Mouse (Mus musculus) limb, embryonic 15.5 days (tissue): ENCODE results near the gene Retnla. TPM values are rescaled to one million over a fixed set of nuclear protein-coding genes. Genes with fewer than 3 reads are reported as not detected.

Experiments
- ATAC-seq: fragments of 200-750 bp; cut with Nextera tagmentation; 2 replicates; pipeline ENCODE4 v1.8.0; 2017; ENCODE audit warnings: low read depth, moderate TSS enrichment; ENCODE audit not compliant: insufficient number of reproducible peaks, low FRiP score, low TSS enrichment
- H3K27ac ChIP-seq: fragments of 300-500 bp; sonication (generic); 2 replicates; pipeline ENCODE4 v1.5.1; 2015; ENCODE audit warnings: moderate library complexity, mild to moderate bottlenecking, inconsistent platforms
- H3K27me3 ChIP-seq: fragments of 300-500 bp; sonication (generic); 2 replicates; pipeline ENCODE4 v1.6.1; 2015; ENCODE audit warnings: inconsistent platforms
- H3K36me3 ChIP-seq: fragments of 300-500 bp; sonication (generic); 2 replicates; pipeline ENCODE4 v1.6.1; 2015; ENCODE audit warnings: inconsistent platforms
- H3K4me1 ChIP-seq: fragments of 300-500 bp; sonication (generic); 2 replicates; pipeline ENCODE4 v1.6.1; 2015; ENCODE audit warnings: inconsistent platforms
- H3K4me2 ChIP-seq: fragments of 300-500 bp; sonication (generic); 2 replicates; pipeline ENCODE4 v1.6.1; 2015; ENCODE audit warnings: mild to moderate bottlenecking, inconsistent platforms
- H3K4me3 ChIP-seq: fragments of 300-500 bp; sonication (generic); 2 replicates; pipeline ENCODE4 v1.5.1; 2015; ENCODE audit warnings: mild to moderate bottlenecking, inconsistent platforms
- H3K9ac ChIP-seq: fragments of 300-500 bp; sonication (generic); 2 replicates; pipeline ENCODE4 v1.6.1; 2015; ENCODE audit warnings: inconsistent platforms
- H3K9me3 ChIP-seq: fragments of 300-500 bp; sonication (generic); 2 replicates; pipeline ENCODE4 v1.6.1; 2016; ENCODE audit warnings: inconsistent platforms
- WGBS: fragments of 180-500 bp; shearing (Covaris S2); methylation state at CpG from one replicate; pipeline ENCODE4 v1.1.7; 2015; 5-methylcytosine and 5-hydroxymethylcytosine counted together
- polyA plus RNA-seq: library from polyadenylated mRNA; unstranded; fragments of >200 nt; fragmentation: Nextera tagmentation; extraction: Ambion mirVana; gene quantifications from 2 replicates; pipeline ENCODE4 v1.2.1, GENCODE M21; 2015

Retnla gene
- not detected in 2 replicates for polyA plus RNA-seq

DNA sequence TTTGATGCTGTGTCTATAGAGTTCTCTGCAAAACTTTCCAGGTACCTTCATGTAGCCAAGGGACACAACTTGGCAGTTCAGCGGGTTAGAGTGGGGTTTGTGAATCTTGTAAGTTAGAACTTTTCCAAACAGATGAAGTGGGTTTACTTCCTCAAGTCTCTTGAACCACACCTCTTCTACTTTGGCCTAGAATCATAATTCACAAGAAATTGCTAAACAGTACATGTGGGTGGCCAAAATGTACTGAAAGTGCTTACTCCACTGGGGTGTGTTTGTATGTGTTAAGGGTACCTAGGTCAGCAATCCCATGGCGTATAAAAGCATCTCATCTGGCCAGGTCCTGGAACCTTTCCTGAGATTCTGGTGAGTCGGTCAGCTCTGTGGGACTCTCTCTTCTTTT, at the start of gene Retnla:
Gene Retnla, plus strand, starts transcription at position 286 of the 400 bp plus-strand sequence.
- Histone ChIP-seq H3K27me3 (no peaks in the 10 kb centered on the region), H3K9me3 (no peaks in the 10 kb centered on the region), H3K4me1 (no peaks in the 10 kb centered on the region), H3K27ac (no peak within 1 kb of the TSS), H3K9ac (no peak within 1 kb of the TSS), H3K36me3 (no peaks in the 10 kb centered on the region), H3K4me3 (no peak within 1 kb of the TSS), H3K4me2 (no peak within 1 kb of the TSS)
- no peak for ATAC-seq
- WGBS, result 72% methylated on average over 3 of the region's 3 CpGs

DNA sequence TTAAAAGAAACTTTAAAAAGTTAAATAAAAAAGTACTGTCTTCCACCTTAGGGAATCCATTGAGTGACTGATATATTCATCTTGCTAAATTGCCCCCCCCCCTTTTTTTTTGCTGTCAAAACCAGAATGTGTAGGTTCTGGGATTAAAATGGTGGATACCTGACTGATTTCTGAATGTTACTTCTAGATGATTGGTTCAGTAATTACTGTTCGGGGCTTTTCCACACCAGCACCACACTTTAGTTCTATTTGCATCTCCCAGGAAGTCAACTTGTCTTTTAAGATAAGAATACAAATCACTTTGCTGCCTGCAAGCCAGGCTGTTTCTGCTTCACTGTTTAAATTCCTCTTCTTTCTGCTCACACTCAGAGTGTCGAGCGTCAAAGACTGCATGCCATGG, 44.1 kb upstream of the Retnla start:
- no peak for ATAC-seq
- Histone ChIP-seq H3K4me2 (no peak overlapping the region), H3K9me3 (no peaks in the 10 kb centered on the region), H3K36me3 (no peaks in the 10 kb centered on the region), H3K4me1 (no peaks in the 10 kb centered on the region), H3K9ac (no peak overlapping the region), H3K4me3 (no peak overlapping the region), H3K27ac (no peak overlapping the region), H3K27me3 (no peaks in the 10 kb centered on the region)
- 79% methylated on average over 3 of the region's 3 CpGs for WGBS

DNA sequence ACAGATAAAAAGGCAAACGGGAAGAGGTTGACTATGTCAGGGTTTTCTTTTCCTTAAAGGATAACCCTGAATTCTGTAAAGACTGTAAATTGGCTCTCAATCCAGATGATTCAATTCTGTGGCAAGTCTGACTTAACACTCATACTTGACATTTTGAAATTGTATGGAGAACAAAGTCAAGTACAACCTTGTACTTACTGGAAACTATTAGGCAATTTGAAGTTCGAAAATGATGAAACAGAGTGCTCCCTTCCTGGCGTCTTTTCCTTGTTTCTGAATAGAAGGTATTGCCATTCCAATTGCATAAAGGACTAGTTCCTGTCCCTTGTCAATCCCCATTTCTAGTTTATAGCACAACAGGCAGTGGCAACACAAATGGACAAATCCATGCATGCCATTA, 42.9 kb upstream of the Retnla start:
- Histone ChIP-seq H3K4me2 (no peak overlapping the region), H3K36me3 (no peaks in the 10 kb centered on the region), H3K27me3 (no peaks in the 10 kb centered on the region), H3K9me3 (no peaks in the 10 kb centered on the region), H3K27ac (no peak overlapping the region), H3K9ac (no peak overlapping the region), H3K4me3 (no peak overlapping the region), H3K4me1 (no peaks in the 10 kb centered on the region)
- 92% methylated on average over 3 of the region's 3 CpGs for WGBS
- no peak for ATAC-seq

DNA sequence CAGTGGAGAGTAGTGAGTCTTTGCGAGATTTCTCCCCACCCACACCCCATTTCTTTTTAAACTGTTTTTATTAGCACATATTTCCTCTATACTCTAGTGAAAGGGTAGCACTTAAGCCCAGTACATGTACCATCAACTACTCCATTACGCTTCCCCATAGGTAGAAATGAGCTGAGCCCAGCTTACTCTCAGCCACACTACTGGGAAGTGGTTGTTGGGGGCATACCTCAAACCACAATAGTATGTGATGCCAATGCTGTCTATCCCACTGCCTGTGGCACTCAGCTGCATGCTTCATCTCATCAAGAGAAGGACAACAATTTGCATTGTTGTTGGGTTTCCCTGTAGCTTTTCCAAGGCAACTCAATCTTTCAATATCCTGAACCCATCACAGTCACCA, 41.4 kb upstream of the Retnla start:
- Histone ChIP-seq H3K27me3 (no peaks in the 10 kb centered on the region), H3K9ac (no peak overlapping the region), H3K36me3 (no peaks in the 10 kb centered on the region), H3K4me1 (no peaks in the 10 kb centered on the region), H3K9me3 (no peaks in the 10 kb centered on the region), H3K4me3 (no peak overlapping the region), H3K27ac (no peak overlapping the region), H3K4me2 (no peak overlapping the region)
- ATAC-seq, result no peak
- WGBS, result 84% methylated on average over 2 of the region's 2 CpGs

DNA sequence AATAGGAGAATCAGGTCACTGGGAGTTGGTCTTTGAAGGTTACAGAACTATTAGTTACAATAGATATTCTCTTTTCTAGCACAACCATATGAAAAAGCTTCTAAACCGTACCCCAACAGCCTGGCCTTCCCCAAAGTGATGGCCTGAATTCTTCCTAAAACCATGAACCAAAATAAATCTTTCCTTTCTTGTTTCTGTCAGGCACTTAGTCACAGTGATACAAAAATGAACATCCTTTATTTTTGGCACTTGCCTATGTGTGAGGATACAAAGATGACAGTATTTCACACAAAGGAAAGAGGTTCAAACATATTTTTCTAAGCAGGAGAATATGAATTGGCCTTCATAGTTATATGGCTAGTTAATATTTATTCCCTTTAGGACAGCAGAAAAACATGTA, 36.9 kb upstream of the Retnla start:
- no peak for ATAC-seq
- H3K4me3 ChIP-seq, result no peak overlapping the region
- H3K4me1 ChIP-seq, result no peaks in the 10 kb centered on the region
- H3K9me3 ChIP-seq, result no peaks in the 10 kb centered on the region
- H3K9ac ChIP-seq, result no peak overlapping the region
- 72% methylated on average over 1 of the region's 1 CpGs for WGBS
- no peak overlapping the region for H3K27ac ChIP-seq
- H3K4me2 ChIP-seq, result no peak overlapping the region
- H3K36me3 ChIP-seq, result no peaks in the 10 kb centered on the region
- no peaks in the 10 kb centered on the region for H3K27me3 ChIP-seq

DNA sequence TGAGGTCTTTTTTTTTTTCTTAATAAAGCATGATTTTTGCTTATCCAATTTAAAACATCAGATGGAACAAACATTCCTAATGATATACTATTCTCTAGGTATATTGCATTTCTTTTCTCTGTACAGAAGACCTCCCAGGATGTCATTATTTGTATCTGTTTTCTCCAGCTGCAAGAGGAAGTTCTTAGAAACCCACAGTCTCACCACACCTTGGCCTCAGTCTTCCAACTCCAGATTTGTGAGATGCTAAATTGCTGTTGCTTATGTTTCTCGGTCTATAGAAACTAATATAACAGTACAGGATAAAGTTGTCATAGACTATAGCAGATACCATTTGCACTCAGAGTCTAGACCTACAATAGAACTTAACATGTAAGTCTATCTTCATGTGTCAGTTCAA, 35.8 kb upstream of the Retnla start:
- 96% methylated on average over 1 of the region's 1 CpGs for WGBS
- H3K36me3 ChIP-seq, result no peaks in the 10 kb centered on the region
- no peak overlapping the region for H3K27ac ChIP-seq
- H3K4me3 ChIP-seq, result no peak overlapping the region
- no peaks in the 10 kb centered on the region for H3K4me1 ChIP-seq
- no peak for ATAC-seq
- H3K9ac ChIP-seq, result no peak overlapping the region
- no peak overlapping the region for H3K4me2 ChIP-seq
- no peaks in the 10 kb centered on the region for H3K9me3 ChIP-seq
- no peaks in the 10 kb centered on the region for H3K27me3 ChIP-seq

DNA sequence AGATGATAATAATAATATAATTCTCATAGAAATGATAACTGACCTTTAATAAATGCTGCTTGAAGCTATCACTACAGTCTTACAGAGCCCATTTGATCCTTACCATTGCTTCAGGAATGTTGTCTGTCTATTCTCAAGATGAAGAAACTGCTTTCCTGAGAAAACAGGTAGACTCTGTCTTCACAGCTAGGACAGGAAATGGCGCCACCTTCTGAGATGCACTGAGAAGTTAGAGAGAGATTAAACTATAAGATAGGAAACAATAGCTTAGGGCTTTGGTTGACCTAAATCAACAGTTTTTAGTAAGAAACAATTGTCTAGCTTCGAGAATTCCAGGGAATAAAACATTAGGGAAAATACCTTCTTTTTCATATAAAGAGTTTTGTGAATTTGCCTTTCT, 33.0 kb upstream of the Retnla start:
- Histone ChIP-seq H3K9me3 (no peaks in the 10 kb centered on the region), H3K4me1 (no peaks in the 10 kb centered on the region), H3K4me2 (no peak overlapping the region), H3K9ac (no peak overlapping the region), H3K27ac (no peak overlapping the region), H3K36me3 (no peaks in the 10 kb centered on the region), H3K4me3 (no peak overlapping the region), H3K27me3 (no peaks in the 10 kb centered on the region)
- ATAC-seq, result no peak
- WGBS, result 54% methylated on average over 2 of the region's 2 CpGs

DNA sequence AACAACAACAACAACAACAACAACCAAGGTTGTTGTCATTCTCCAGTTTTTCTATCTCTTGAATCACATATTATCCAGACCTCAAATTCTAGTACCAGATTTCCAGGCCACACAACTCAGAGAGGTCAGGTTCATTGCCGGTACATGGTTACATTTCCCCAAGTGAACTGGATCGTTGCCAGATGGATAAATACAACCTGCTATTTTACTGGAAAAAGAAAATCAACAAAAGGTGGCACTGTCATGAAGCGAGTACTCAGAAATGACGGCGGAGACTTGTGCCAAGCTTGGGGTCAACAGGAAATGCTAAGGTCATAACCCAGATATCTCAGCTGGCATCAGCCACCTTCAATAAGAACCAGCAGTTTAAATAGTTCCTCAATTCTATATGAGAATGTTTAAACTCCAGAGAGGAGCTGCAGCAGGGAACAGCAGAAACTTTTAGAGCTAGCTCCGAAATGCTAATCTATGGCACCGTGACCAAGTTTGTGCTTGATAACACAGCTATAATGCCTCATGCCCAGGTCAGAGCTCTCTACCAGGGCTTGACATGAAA, 30.4 kb upstream of the Retnla start:
- 58% methylated on average over 7 of the region's 7 CpGs for WGBS
- Histone ChIP-seq H3K27ac (no peak overlapping the region), H3K27me3 (no peaks in the 10 kb centered on the region), H3K36me3 (no peaks in the 10 kb centered on the region), H3K4me3 (no peak overlapping the region), H3K9me3 (no peaks in the 10 kb centered on the region), H3K4me1 (no peaks in the 10 kb centered on the region), H3K4me2 (no peak overlapping the region), H3K9ac (no peak overlapping the region)
- no peak for ATAC-seq

DNA sequence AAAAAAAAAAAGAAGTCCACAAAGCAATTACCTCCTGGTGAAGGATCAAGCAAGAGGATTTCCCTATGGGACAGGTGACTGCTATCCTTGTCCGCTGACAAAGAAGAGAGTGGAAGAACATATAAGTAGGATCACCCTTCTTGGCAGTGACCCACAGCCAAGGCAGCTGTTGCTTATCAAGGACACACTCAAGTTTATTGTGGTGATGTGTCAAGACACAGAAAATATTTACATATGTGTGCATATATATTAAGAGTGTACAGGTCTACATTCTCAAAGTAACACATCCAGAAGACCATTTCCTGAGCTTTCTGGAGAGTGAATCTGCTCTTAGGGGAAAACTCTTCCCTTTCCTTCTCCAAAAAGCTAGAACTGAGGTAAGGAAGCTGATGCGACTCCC, 25.7 kb upstream of the Retnla start, which contains the start of gene Retnlb:
Gene Retnlb, plus strand, starts transcription at position 162 of the 400 bp plus-strand sequence.
- Histone ChIP-seq H3K36me3 (no peaks in the 10 kb centered on the region), H3K4me2 (no peak within 1 kb of the TSS), H3K4me1 (no peaks in the 10 kb centered on the region), H3K27ac (no peak within 1 kb of the TSS), H3K4me3 (no peak within 1 kb of the TSS), H3K9ac (no peak within 1 kb of the TSS), H3K27me3 (no peaks in the 10 kb centered on the region), H3K9me3 (no peaks in the 10 kb centered on the region)
- WGBS, result 90% methylated on average over 2 of the region's 2 CpGs
- no peak for ATAC-seq

DNA sequence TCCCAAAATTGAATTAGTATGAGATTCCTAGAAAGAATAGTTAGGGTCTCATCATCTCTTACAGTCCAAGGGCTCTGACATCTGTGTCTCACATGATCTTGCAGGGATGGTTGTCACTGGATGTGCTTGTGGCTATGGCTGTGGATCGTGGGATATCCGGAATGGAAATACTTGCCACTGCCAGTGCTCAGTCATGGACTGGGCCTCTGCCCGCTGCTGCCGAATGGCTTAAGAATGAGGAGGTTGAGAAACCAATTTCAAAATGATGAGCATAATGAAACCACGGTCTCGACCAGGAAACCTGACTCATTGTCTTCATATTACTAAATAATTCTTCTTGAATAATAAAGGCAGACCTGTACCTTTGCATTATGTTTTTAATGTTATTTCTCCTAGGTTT, 23.8 kb upstream of the Retnla start:
- Histone ChIP-seq H3K4me3 (no peak overlapping the region), H3K4me1 (no peaks in the 10 kb centered on the region), H3K9ac (no peak overlapping the region), H3K4me2 (no peak overlapping the region), H3K27ac (no peak overlapping the region), H3K27me3 (no peaks in the 10 kb centered on the region), H3K36me3 (no peaks in the 10 kb centered on the region), H3K9me3 (no peaks in the 10 kb centered on the region)
- 90% methylated on average over 6 of the region's 6 CpGs for WGBS
- ATAC-seq, result no peak

DNA sequence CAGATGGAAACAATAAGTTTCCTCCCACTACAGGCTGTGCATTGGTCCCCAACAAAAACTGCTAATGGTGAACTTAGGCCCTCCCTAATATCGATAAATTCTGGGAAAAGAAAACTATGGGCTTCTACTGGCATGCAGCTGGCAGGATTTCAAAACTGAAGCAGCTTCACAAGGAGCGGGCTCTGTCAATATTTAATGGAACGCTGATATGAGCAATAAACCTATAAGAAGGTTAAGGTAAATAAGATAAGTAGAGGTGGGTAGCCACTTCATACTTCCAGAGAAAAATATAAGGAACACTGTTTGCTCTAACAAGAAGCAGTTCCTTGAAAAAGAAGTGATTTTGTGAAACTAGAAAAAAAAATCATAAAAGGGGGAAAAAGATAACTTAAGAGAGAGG, 15.9 kb upstream of the Retnla start:
- H3K4me2 ChIP-seq, result no peak overlapping the region
- no peak overlapping the region for H3K4me3 ChIP-seq
- no peaks in the 10 kb centered on the region for H3K9me3 ChIP-seq
- H3K27ac ChIP-seq, result no peak overlapping the region
- no peaks in the 10 kb centered on the region for H3K27me3 ChIP-seq
- 81% methylated on average over 3 of the region's 3 CpGs for WGBS
- no peaks in the 10 kb centered on the region for H3K36me3 ChIP-seq
- H3K4me1 ChIP-seq, result no peaks in the 10 kb centered on the region
- H3K9ac ChIP-seq, result no peak overlapping the region
- ATAC-seq, result no peak

DNA sequence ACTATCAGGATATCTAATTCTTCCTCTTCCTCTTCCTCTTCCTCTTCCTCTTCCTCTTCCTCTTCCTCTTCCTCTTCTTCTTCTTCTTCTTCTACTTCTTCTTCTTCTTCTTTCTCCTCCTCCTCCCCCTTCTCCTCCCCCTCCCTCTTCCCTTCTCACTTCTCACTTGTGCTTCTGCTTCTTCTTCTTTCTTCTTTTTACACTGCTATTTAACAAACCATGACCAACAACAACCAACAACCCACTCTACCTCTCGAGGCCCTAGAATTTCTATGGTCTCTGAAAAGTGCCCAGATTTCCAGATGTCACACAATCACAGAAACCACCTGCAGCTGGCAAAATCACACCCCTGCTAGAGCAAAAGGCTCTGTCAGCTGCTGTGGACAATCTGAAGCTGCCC, 14.7 kb upstream of the Retnla start:
- WGBS, result 23% methylated on average over 1 of the region's 1 CpGs
- no peak for ATAC-seq
- no peaks in the 10 kb centered on the region for H3K9me3 ChIP-seq
- H3K9ac ChIP-seq, result no peak overlapping the region
- no peak overlapping the region for H3K27ac ChIP-seq
- no peaks in the 10 kb centered on the region for H3K4me1 ChIP-seq
- H3K27me3 ChIP-seq, result no peaks in the 10 kb centered on the region
- H3K4me2 ChIP-seq, result no peak overlapping the region
- H3K36me3 ChIP-seq, result no peaks in the 10 kb centered on the region
- H3K4me3 ChIP-seq, result no peak overlapping the region

DNA sequence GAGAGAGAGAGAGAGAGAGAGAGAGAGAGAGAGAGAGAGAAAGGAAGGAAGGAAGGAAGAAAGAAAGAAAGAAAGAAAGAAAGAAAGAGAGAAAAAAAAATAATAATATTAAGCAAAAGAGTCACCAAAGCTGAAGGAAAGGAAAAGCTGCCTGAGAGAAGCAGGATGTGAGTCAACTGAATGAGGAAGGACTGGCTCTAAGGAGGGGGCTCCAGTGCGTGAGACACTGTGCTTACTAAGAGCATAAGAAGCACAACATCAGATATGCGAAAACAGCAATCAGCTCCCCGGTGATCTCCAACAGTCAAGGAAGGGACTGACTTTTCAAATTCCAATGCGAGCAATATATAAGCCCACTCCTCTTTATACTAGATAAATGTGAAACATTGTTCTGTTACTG, 13.3 kb upstream of the Retnla start:
- Histone ChIP-seq H3K27ac (no peak overlapping the region), H3K4me2 (no peak overlapping the region), H3K9ac (no peak overlapping the region), H3K27me3 (no peaks in the 10 kb centered on the region), H3K4me3 (no peak overlapping the region), H3K9me3 (no peaks in the 10 kb centered on the region), H3K36me3 (no peaks in the 10 kb centered on the region), H3K4me1 (no peaks in the 10 kb centered on the region)
- WGBS, result 87% methylated on average over 4 of the region's 4 CpGs
- no peak for ATAC-seq
